Mouse (Mus musculus) right cerebral cortex, adult 18-20 months (tissue): Measurements from ENCODE around the gene Zfr2.

Source experiments
- DNase-seq: peaks from one replicate; pipeline ENCODE4 v3.0.0; 2022; ENCODE audit warnings: mixed read lengths

The Zfr2 gene

GRCm38 (mm10) chr10:81289278-81289677, 56.3 kb downstream of the Zfr2 start:
- DNase-seq: peak; percentile 57

- no peak for DNase-seq
Observed at GRCm38 (mm10) chr10:81289811-81290210, 56.9 kb downstream of the Zfr2 start.

- no peak for DNase-seq
Observed at GRCm38 (mm10) chr10:81290698-81291460, 57.9 kb downstream of the Zfr2 start.

GRCm38 (mm10) chr10:81291511-81292104, 58.7 kb downstream of the Zfr2 start, which contains the start of gene Tjp3:
Tjp3 (minus strand) TSS chr10:81291581.
- no peak for DNase-seq

- DNase-seq: peak; percentile 100
Observed at GRCm38 (mm10) chr10:81292554-81293333, 59.8 kb downstream of the Zfr2 start, which contains the start of gene Pip5k1c. Pip5k1c (plus strand) TSS chr10:81292963.

GRCm38 (mm10) chr10:81293334-81294030, 60.5 kb downstream of the Zfr2 start:
- DNase-seq: no peak

GRCm38 (mm10) chr10:81294442-81294841, 61.5 kb downstream of the Zfr2 start:
- no peak for DNase-seq

- DNase-seq: peak; percentile 79
Observed at GRCm38 (mm10) chr10:81295185-81295584, 62.2 kb downstream of the Zfr2 start.

GRCm38 (mm10) chr10:81297246-81297645, 64.3 kb downstream of the Zfr2 start:
- DNase-seq: no peak

GRCm38 (mm10) chr10:81297845-81298244, 64.9 kb downstream of the Zfr2 start:
- DNase-seq: no peak

- DNase-seq: peak; percentile 88
Observed at GRCm38 (mm10) chr10:81298369-81299100, 65.6 kb downstream of the Zfr2 start.

GRCm38 (mm10) chr10:81299585-81300351, 66.8 kb downstream of the Zfr2 start:
- DNase-seq: no peak

GRCm38 (mm10) chr10:81300352-81300907, 67.5 kb downstream of the Zfr2 start:
- DNase-seq: no peak

- no peak for DNase-seq
Observed at GRCm38 (mm10) chr10:81301321-81301720, 68.4 kb downstream of the Zfr2 start.
